Mouse (Mus musculus): ENCODE measurements at regions not wholly inside any gene's neighbourhood (a gene's known extent, or its start where the extent isn't known, plus 50 kb on each side); places are given as distances from the start of the nearest gene placed in this dataset.

DNA sequence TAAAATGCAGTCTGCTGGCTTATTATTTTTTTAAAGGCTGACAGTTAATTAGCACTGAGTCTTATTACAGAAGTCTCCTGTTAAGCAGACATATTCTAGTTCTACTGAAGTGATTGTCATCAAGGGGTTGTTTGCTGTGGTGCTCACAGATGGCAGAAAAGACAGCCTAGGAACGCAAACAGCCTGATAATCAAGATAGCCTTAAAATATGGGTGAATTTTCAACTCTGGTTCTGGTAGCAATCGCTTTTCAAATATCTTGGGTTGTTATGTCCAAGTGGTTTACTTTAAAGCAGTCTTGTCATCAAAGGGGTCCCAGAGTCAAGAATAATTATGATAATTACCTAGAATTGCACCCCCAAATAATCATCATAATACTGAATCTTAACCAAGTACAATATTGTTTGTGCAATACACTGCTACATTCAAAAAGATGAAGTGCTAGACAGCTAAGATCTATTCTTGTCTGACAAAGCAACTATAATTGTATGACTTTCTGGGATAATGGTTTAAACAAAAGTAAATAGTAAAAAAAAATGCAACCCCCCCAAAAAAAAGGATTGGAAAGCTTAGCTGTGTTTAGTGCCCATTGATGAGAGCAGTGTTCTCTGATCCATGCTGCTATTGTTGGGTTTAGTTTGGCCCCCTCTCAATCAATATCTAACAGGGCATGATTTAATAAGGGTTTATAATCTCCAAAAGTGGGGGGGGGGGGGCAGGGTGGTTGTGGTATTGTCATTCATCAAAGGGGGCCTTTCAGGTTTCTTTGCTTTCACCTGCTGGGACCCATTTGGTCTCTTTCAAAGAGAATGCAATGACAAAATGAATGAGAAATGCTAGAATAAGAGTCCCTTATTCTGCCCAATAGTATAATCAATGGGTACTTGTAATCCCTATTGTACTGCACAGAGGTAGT, 437.4 kb upstream of the Ccnh start:
- TF ChIP-seq EP300 (IDR thresholded peaks at IDR 0.05) = no peak
- no peak for TF ChIP-seq CTCF (IDR thresholded peaks at IDR 0.05)
